Mouse (Mus musculus): Measurements from ENCODE around the gene Wipf1.

DNA sequence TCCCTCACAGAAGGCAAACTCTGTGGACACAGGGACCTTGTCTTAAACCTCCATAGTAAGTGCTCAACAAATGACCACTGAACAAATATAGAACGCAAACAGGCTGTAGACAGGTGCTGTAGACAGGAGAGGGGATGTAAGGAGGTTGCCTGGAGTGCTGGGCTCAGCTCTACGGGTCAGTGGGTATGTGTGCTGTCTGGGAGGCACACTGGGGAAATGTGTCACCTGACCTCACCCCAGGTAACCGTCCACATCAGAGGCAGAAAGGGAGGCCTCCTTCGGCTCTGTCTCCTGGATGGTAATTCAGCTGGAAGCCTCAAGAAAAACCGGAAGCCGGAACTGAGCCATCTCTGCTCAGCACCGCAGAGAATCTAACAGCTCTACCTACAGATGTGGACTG lies 21.6 kb downstream of the Wipf1 start:
- TF ChIP-seq CTCF (IDR thresholded peaks at IDR 0.05; ENCODE audit: control insufficient read depth, insufficient read depth, insufficient read length) (no peak), MYOD1 (IDR thresholded peaks at IDR 0.05; ENCODE audit: control insufficient read depth, insufficient read length, low read depth) (no peak), USF1 (IDR thresholded peaks at IDR 0.05; ENCODE audit: low read depth) (no peak)

Measured in C2C12 (cell line).